Mouse (Mus musculus) midbrain, postnatal 0 days (tissue): ENCODE measurements at regions not wholly inside any gene's neighbourhood (a gene's known extent, or its start where the extent isn't known, plus 50 kb on each side); places are given as distances from the start of the nearest gene placed in this dataset.

Experiments used
- ATAC-seq: fragments of 200-750 bp; cut with Nextera tagmentation; 2 replicates; pipeline ENCODE4 v1.8.0; 2017; ENCODE audit warnings: moderate number of reproducible peaks, mild to moderate bottlenecking, moderate TSS enrichment, moderate library complexity; ENCODE audit not compliant: low FRiP score
- DNase-seq: peaks from one replicate; pipeline ENCODE4 v3.0.0-alpha.2; 2015; ENCODE audit warnings: low spot score
- H3K27ac ChIP-seq: fragments of 300-500 bp; sonication (generic); 2 replicates; pipeline ENCODE4 v1.5.1; 2014; ENCODE audit warnings: low read depth, mild to moderate bottlenecking, low read length, mixed read lengths
- H3K27me3 ChIP-seq: fragments of 300-500 bp; sonication (generic); 2 replicates; pipeline ENCODE4 v1.6.1; 2014; ENCODE audit warnings: low read length, control low read depth, mixed read lengths; ENCODE audit not compliant: insufficient read depth
- H3K36me3 ChIP-seq: fragments of 300-500 bp; sonication (generic); 2 replicates; pipeline ENCODE4 v1.6.1; 2014; ENCODE audit warnings: low read length, control low read depth, mixed read lengths; ENCODE audit not compliant: insufficient read depth
- H3K4me1 ChIP-seq: fragments of 300-500 bp; sonication (generic); 2 replicates; pipeline ENCODE4 v1.6.1; 2014; ENCODE audit warnings: mild to moderate bottlenecking, control low read depth, antibody characterized with exemption, low read length, mixed read lengths; ENCODE audit not compliant: insufficient read depth
- H3K4me2 ChIP-seq: fragments of 300-500 bp; sonication (generic); 2 replicates; pipeline ENCODE4 v1.6.1; 2014; ENCODE audit warnings: low read depth, mild to moderate bottlenecking, low read length, mixed read lengths; ENCODE audit not compliant: poor library complexity, severe bottlenecking
- H3K4me3 ChIP-seq: fragments of 300-500 bp; sonication (generic); 2 replicates; pipeline ENCODE4 v1.5.1; 2014; ENCODE audit warnings: low read depth, mild to moderate bottlenecking, low read length, moderate library complexity
- H3K9ac ChIP-seq: fragments of 300-500 bp; sonication (generic); replicated peaks from 2 replicates; pipeline ENCODE4 v1.6.1; 2014; ENCODE audit warnings: mild to moderate bottlenecking, low read length, moderate library complexity, mixed read lengths; ENCODE audit not compliant: poor library complexity, severe bottlenecking
- H3K9me3 ChIP-seq: fragments of 300-500 bp; sonication (generic); 2 replicates; pipeline ENCODE4 v1.6.1; 2016; ENCODE audit warnings: low read length, control low read depth
- CTCF ChIP-seq: IDR thresholded peaks from 2 replicates; pipeline ENCODE4 v1.5.1; 2016; ENCODE audit warnings: antibody characterized with exemption, mild to moderate bottlenecking
- WGBS: fragments of 180-500 bp; shearing (Covaris S2); extraction: QIAGEN DNeasy Blood & Tissue Kit; methylation state at CpG from one replicate; pipeline ENCODE4 v1.1.7; 2014; 5-methylcytosine and 5-hydroxymethylcytosine counted together

- ATAC-seq (no peak), DNase-seq (no peak)
- Histone ChIP-seq H3K9me3 (no peaks in the 10 kb centered on the region), H3K27ac (no peak overlapping the region), H3K36me3 (no peaks in the 10 kb centered on the region), H3K4me2 (no peak overlapping the region), H3K4me3 (no peak overlapping the region), H3K27me3 (no peaks in the 10 kb centered on the region), H3K9ac (no peak overlapping the region), H3K4me1 (no peaks in the 10 kb centered on the region)
- 57% methylated on average over 5 of the region's 5 CpGs for WGBS
- no peak for TF ChIP-seq CTCF
These were observed 1046.7 kb upstream of the Apob start for GRCm38 (mm10) chr12:6930726-6931125.

GRCm38 (mm10) chr12:6956638-6957037, 1020.8 kb upstream of the Apob start:
- no peak overlapping the region for H3K27ac ChIP-seq
- no peaks in the 10 kb centered on the region for H3K4me1 ChIP-seq
- H3K9ac ChIP-seq, result no peak overlapping the region
- ATAC-seq (no peak), DNase-seq (peak; percentile 3)
- TF ChIP-seq CTCF, result no peak
- no peaks in the 10 kb centered on the region for H3K9me3 ChIP-seq
- H3K4me2 ChIP-seq, result no peak overlapping the region
- WGBS, result 80% methylated on average over 3 of the region's 3 CpGs
- no peaks in the 10 kb centered on the region for H3K36me3 ChIP-seq
- H3K27me3 ChIP-seq, result no peaks in the 10 kb centered on the region
- H3K4me3 ChIP-seq, result no peak overlapping the region

GRCm38 (mm10) chr12:6984664-6985063, 992.8 kb upstream of the Apob start:
- no peaks in the 10 kb centered on the region for H3K9me3 ChIP-seq
- no peak for ATAC-seq
- no peak overlapping the region for H3K9ac ChIP-seq
- H3K4me3 ChIP-seq, result no peak overlapping the region
- TF ChIP-seq CTCF, result no peak
- no peaks in the 10 kb centered on the region for H3K36me3 ChIP-seq
- H3K27me3 ChIP-seq, result no peaks in the 10 kb centered on the region
- no peaks in the 10 kb centered on the region for H3K4me1 ChIP-seq
- H3K27ac ChIP-seq, result no peak overlapping the region
- no peak for DNase-seq
- 70% methylated on average over 4 of the region's 4 CpGs for whole genome bisulfite sequencing
- H3K4me2 ChIP-seq, result no peak overlapping the region

- WGBS, result 86% methylated on average over 4 of the region's 4 CpGs
- DNase-seq, result no peak
- TF ChIP-seq CTCF, result no peak
These were observed 949.0 kb upstream of the Apob start for GRCm38 (mm10) chr12:7028447-7028846.

GRCm38 (mm10) chr12:7029396-7030065, 947.9 kb upstream of the Apob start:
- ATAC-seq, result no peak
- Histone ChIP-seq H3K27ac (no peak overlapping the region), H3K4me2 (no peak overlapping the region), H3K9me3 (no peaks in the 10 kb centered on the region), H3K4me1 (no peaks in the 10 kb centered on the region), H3K9ac (no peak overlapping the region), H3K36me3 (no peaks in the 10 kb centered on the region), H3K27me3 (no peaks in the 10 kb centered on the region), H3K4me3 (no peak overlapping the region)
- no peak for DNase-seq
- WGBS, result 26% methylated on average over 4 of the region's 4 CpGs
- TF ChIP-seq CTCF, result no peak

More at GRCm38 (mm10) chr12:7028447-7028846, 949.0 kb upstream of the Apob start:
- ATAC-seq, result no peak
- Histone ChIP-seq H3K9me3 (no peaks in the 10 kb centered on the region), H3K9ac (no peak overlapping the region), H3K4me3 (no peak overlapping the region), H3K4me1 (no peaks in the 10 kb centered on the region), H3K27me3 (no peaks in the 10 kb centered on the region), H3K36me3 (no peaks in the 10 kb centered on the region), H3K27ac (no peak overlapping the region), H3K4me2 (no peak overlapping the region)

- no peak overlapping the region for H3K9ac ChIP-seq
- 89% methylated on average over 3 of the region's 3 CpGs for WGBS
- H3K27ac ChIP-seq, result no peak overlapping the region
- H3K4me3 ChIP-seq, result no peak overlapping the region
- no peaks in the 10 kb centered on the region for H3K4me1 ChIP-seq
- no peak overlapping the region for H3K4me2 ChIP-seq
- no peak for TF ChIP-seq CTCF
- DNase-seq (no peak), ATAC-seq (no peak)
- H3K27me3 ChIP-seq, result no peaks in the 10 kb centered on the region
- H3K9me3 ChIP-seq, result no peaks in the 10 kb centered on the region
- no peaks in the 10 kb centered on the region for H3K36me3 ChIP-seq
These were observed 926.7 kb upstream of the Apob start for GRCm38 (mm10) chr12:7050791-7051190.
